Mouse (Mus musculus) forebrain, embryonic 14.5 days (tissue): Measurements from ENCODE around the gene Pga5. TPM values are rescaled to one million over a fixed set of nuclear protein-coding genes. Genes with fewer than 3 reads are reported as not detected.

Source experiments
- ATAC-seq: fragments of 200-750 bp; cut with Nextera tagmentation; 2 replicates; pipeline ENCODE4 v1.8.0; 2017; ENCODE audit warnings: mild to moderate bottlenecking, moderate library complexity
- DNase-seq: peaks from one replicate; pipeline ENCODE4 v3.0.0-alpha.2; 2015; ENCODE audit warnings: low spot score
- H3K27ac ChIP-seq: fragments of 300-500 bp; sonication (generic); 2 replicates; pipeline ENCODE4 v1.5.1; 2014; ENCODE audit warnings: low read depth, mild to moderate bottlenecking, control low read depth, low read length, moderate library complexity
- H3K27me3 ChIP-seq: fragments of 300-500 bp; sonication (generic); replicated peaks from 2 replicates; pipeline ENCODE4 v1.6.1; 2014; ENCODE audit warnings: low read length, control low read depth, mixed read lengths; ENCODE audit not compliant: control insufficient read depth, insufficient read depth
- H3K36me3 ChIP-seq: fragments of 300-500 bp; sonication (generic); 2 replicates; pipeline ENCODE4 v1.6.1; 2014; ENCODE audit warnings: low read length, control low read depth; ENCODE audit not compliant: control insufficient read depth, insufficient read depth
- H3K4me1 ChIP-seq: fragments of 300-500 bp; sonication (generic); 2 replicates; pipeline ENCODE4 v1.6.1; 2014; ENCODE audit warnings: antibody characterized with exemption, low read length, control low read depth; ENCODE audit not compliant: control insufficient read depth, insufficient read depth
- H3K4me2 ChIP-seq: fragments of 300-500 bp; sonication (generic); 2 replicates; pipeline ENCODE4 v1.6.1; 2014; ENCODE audit warnings: mild to moderate bottlenecking, control low read depth, low read length
- H3K4me3 ChIP-seq: fragments of 300-500 bp; sonication (generic); 2 replicates; pipeline ENCODE4 v1.5.1; 2014; ENCODE audit warnings: low read depth, low read length, control low read depth
- H3K9ac ChIP-seq: fragments of 300-500 bp; sonication (generic); 2 replicates; pipeline ENCODE4 v1.6.1; 2014; ENCODE audit warnings: mild to moderate bottlenecking, low read length, control low read depth, moderate library complexity
- H3K9me3 ChIP-seq: fragments of 300-500 bp; sonication (generic); replicated peaks from 2 replicates; pipeline ENCODE4 v1.6.1; 2016; ENCODE audit warnings: low read length, control low read depth, mixed read lengths; ENCODE audit not compliant: control insufficient read depth
- WGBS: fragments of 180-500 bp; shearing (Covaris S2); extraction: QIAGEN DNeasy Blood & Tissue Kit; methylation state at CpG from one replicate; pipeline ENCODE4 v1.1.7; 2014; 5-methylcytosine and 5-hydroxymethylcytosine counted together
- polyA plus RNA-seq: library from polyadenylated mRNA; unstranded; fragments of >200 nt; fragmentation: Nextera tagmentation; extraction: Ambion mirVana; gene quantifications from 2 replicates; pipeline ENCODE4 v1.2.1, GENCODE M21; 2014

The Pga5 gene
- polyA plus RNA-seq, 1 experiment from 2014 or later: not detected

DNA sequence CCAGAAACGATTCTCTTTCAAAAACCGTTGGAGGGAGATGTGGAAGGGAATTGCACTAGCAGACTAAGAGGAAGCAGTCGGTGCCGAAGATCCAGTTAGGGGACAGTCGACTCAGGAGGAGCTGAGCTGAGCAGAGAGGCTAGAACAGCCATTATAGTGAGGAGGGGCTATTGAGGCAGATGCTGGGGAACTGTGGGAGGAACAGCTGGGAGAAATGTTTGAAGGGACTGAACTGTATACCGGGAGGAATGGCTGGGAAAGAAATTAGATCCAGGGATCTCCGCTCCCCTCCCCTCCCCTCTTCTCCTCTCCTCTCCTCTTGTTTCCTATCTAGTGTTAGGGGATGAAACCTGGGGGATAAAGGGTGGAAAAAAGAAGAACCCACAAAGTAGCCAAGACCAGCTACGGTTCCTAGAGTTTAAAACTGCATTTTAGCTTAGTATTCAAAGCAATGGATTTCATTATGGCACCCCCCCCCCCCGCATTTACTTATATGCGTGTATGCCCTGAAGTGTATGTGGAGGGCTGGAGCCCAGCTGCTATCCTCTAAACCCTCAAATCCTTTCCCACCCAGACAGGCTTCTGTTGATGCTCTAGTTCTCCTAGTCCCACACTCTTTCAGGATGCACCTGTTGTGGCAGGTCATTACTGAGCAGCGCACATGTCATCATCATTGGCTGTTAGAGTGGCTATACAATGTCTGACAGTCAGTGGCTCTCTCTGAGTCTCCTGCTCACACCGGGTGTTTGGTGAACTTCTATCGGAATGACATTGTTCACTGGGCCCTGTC lies 37.1 kb downstream of the Pga5 start:
- no peak overlapping the region for H3K4me3 ChIP-seq
- no peak for DNase-seq
- WGBS: 51% methylated on average over 13 of the region's 13 CpGs
- no peaks in the 10 kb centered on the region for H3K36me3 ChIP-seq
- H3K4me1 ChIP-seq: no peaks in the 10 kb centered on the region
- H3K4me2 ChIP-seq: no peak overlapping the region
- ATAC-seq: no peak
- H3K9ac ChIP-seq: no peak overlapping the region
- H3K9me3 ChIP-seq: no peaks in the 10 kb centered on the region
- no peaks in the 10 kb centered on the region for H3K27me3 ChIP-seq
- H3K27ac ChIP-seq: no peak overlapping the region

DNA sequence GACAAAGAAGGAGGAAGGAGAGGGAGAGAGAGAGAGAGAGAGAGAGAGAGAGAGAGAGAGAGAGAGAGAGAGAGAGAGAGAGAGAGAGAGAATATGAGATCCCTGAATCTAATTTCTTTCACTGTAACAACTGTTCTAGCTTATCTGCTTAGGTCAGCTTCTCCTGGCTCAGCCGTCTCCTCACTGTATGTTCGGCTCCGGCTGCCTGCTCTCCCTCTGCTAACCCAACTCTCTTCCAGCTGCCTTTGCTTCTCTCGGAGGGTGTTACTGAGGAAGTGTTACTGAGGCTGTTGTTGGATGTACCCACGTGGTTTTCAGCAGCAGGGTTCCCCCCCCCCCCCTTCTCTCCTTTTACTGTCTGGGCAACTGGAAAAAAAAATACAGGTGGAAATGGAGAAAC lies 37.8 kb downstream of the Pga5 start:
- H3K4me1 ChIP-seq: 0 out of 2 replicates have a peak, but pooled peaks cover 2% of the 10 kb centered on the region
- H3K4me2 ChIP-seq: no peak overlapping the region
- H3K9me3 ChIP-seq: no peaks in the 10 kb centered on the region
- H3K36me3 ChIP-seq: no peaks in the 10 kb centered on the region
- no peak overlapping the region for H3K27ac ChIP-seq
- DNase-seq: peak; percentile 3
- no peaks in the 10 kb centered on the region for H3K27me3 ChIP-seq
- H3K9ac ChIP-seq: no peak overlapping the region
- WGBS: 18% methylated on average over 5 of the region's 5 CpGs
- ATAC-seq: no peak
- no peak overlapping the region for H3K4me3 ChIP-seq

GRCm38 (mm10) chr19:10637840-10638239 lies 40.0 kb downstream of the Pga5 start:
- Histone ChIP-seq H3K27ac (no peak overlapping the region), H3K9ac (no peak overlapping the region), H3K27me3 (no peaks in the 10 kb centered on the region), H3K36me3 (no peaks in the 10 kb centered on the region), H3K4me3 (no peak overlapping the region), H3K4me1 (peaks cover 11% of the 10 kb centered on the region; the same call in 1 of the 2 replicates), H3K9me3 (no peaks in the 10 kb centered on the region), H3K4me2 (no peak overlapping the region)
- 70% methylated on average over 7 of the region's 7 CpGs for WGBS
- ATAC-seq (no peak), DNase-seq (no peak)

GRCm38 (mm10) chr19:10634872-10635318 lies 43.0 kb downstream of the Pga5 start:
- Histone ChIP-seq H3K36me3 (peaks cover 6% of the 10 kb centered on the region), H3K4me3 (peak overlapping the region; percentile 35), H3K4me2 (peak overlapping the region; percentile 84), H3K9ac (peak overlapping the region; percentile 60), H3K27ac (no peak overlapping the region), H3K4me1 (peaks cover 11% of the 10 kb centered on the region; the same call in 1 of the 2 replicates), H3K9me3 (no peaks in the 10 kb centered on the region), H3K27me3 (no peaks in the 10 kb centered on the region)
- ATAC-seq (peak; percentile 86), DNase-seq (peak; percentile 66)
- WGBS: 3% methylated on average over 21 of the region's 21 CpGs

- Histone ChIP-seq H3K4me3 (peak within 1 kb of the TSS; percentile 35), H3K4me1 (peaks cover 11% of the 10 kb centered on the region; the same call in 1 of the 2 replicates), H3K27ac (no peak within 1 kb of the TSS), H3K36me3 (peaks cover 12% of the 10 kb centered on the region), H3K27me3 (no peaks in the 10 kb centered on the region), H3K9me3 (no peaks in the 10 kb centered on the region), H3K4me2 (peak within 1 kb of the TSS; percentile 84), H3K9ac (peak within 1 kb of the TSS; percentile 60)
- peak; percentile 83 for ATAC-seq
- peak; percentile 57 for DNase-seq
- WGBS: 2% methylated on average over 32 of the region's 32 CpGs
Measured at GRCm38 (mm10) chr19:10634106-10634871, 43.6 kb downstream of the Pga5 start, which contains the start of gene Vwce. Vwce (plus strand) TSS chr19:10634213.

Other genes with a start within 250 kb of the Pga5 start
- gene Lrrc10b, start 220.6 kb downstream of the Pga5 start, polyA plus RNA-seq: 0.49 and 0.76 TPM in 2 replicates
- gene Ppp1r32, start 195.1 kb downstream of the Pga5 start, polyA plus RNA-seq: 2.5 and 2.6 TPM in 2 replicates
- gene Cpsf7, start 152.8 kb downstream of the Pga5 start, polyA plus RNA-seq: 53.9 and 61.1 TPM in 2 replicates
- 69.2 and 70.4 TPM in 2 replicates for gene Sdhaf2, start 151.9 kb downstream of the Pga5 start, polyA plus RNA-seq
- 54.5 and 70.1 TPM in 2 replicates for gene Tmem216, start 121.8 kb downstream of the Pga5 start, polyA plus RNA-seq
- gene Cyb561a3, start 100.9 kb downstream of the Pga5 start, polyA plus RNA-seq: 21.9 and 22.3 TPM in 2 replicates
- gene Tmem138, start 100.7 kb downstream of the Pga5 start, polyA plus RNA-seq: 42.4 and 49.9 TPM in 2 replicates
- gene Ddb1, start 72.7 kb downstream of the Pga5 start, polyA plus RNA-seq: 283 and 296 TPM in 2 replicates
- 25.4 and 25.7 TPM in 2 replicates for gene Tkfc, start 72.4 kb downstream of the Pga5 start, polyA plus RNA-seq
- 0.19 and 0.26 TPM in 2 replicates for gene Vwce, start 43.9 kb downstream of the Pga5 start, polyA plus RNA-seq
- gene Vps37c, start 10.7 kb upstream of the Pga5 start, polyA plus RNA-seq: 31.9 and 36.4 TPM in 2 replicates
- gene Cd5, start 60.9 kb upstream of the Pga5 start, polyA plus RNA-seq: 0.29 TPM in 1 of 2 replicates, not detected in the other
- gene Cd6, start 152.0 kb upstream of the Pga5 start, polyA plus RNA-seq: not detected in 2 replicates
- 0.34 and 0.49 TPM in 2 replicates for gene Slc15a3, start 161.7 kb upstream of the Pga5 start, polyA plus RNA-seq
- 106 and 149 TPM in 2 replicates for gene Tmem132a, start 191.9 kb upstream of the Pga5 start, polyA plus RNA-seq
- gene Tmem109, start 203.9 kb upstream of the Pga5 start, polyA plus RNA-seq: 42.7 and 47.7 TPM in 2 replicates
- 44.2 and 45.5 TPM in 2 replicates for gene Prpf19, start 217.2 kb upstream of the Pga5 start, polyA plus RNA-seq
- 0.99 TPM in 1 of 2 replicates, not detected in the other for gene Zp1, start 242.6 kb upstream of the Pga5 start, polyA plus RNA-seq